Mouse (Mus musculus): ENCODE measurements at regions not wholly inside any gene's neighbourhood (a gene's known extent, or its start where the extent isn't known, plus 50 kb on each side); places are given as distances from the start of the nearest gene placed in this dataset.
A peak's percentile ranks its signal among the peaks of the same experiment; 100 is the strongest.

DNA sequence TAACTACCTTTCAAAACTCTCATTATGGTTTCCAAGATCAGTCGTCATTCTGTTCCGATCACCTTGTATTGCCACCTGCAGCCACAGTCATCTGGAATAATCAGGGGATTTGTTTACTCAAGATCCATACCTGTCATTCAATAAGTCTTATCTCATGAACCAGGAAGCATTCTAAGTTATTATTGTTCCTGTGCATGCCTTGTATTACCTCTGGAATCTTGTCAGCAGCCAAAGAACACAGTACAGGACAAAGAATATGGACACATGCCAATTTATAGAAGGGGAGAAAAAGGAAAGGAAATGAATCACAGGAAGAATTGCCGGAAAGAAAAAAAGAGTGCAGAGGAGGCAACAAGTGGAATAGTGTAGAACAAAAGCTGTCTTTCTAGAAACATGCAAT is 557.5 kb upstream of the Fat1 start:
- H3K9me3 ChIP-seq (ENCODE audit: control insufficient read depth, low read length), result no peaks in the 10 kb centered on the region
- no peak overlapping the region for H3K27ac ChIP-seq (replicated peaks; ENCODE audit: low read depth, low read length)
- no peak overlapping the region for H3K9ac ChIP-seq (ENCODE audit: low read depth, low read length, severe bottlenecking)
- H3K4me3 ChIP-seq (replicated peaks; ENCODE audit: low read length), result no peak overlapping the region
- no peak for TF ChIP-seq POLR2A (IDR thresholded peaks at IDR 0.05; ENCODE audit: borderline replicate concordance, extremely low read depth, insufficient read depth, insufficient read length)
- no peaks in the 10 kb centered on the region for H3K27me3 ChIP-seq (ENCODE audit: control insufficient read depth, insufficient read depth, low read length)
- no peaks in the 10 kb centered on the region for H3K4me1 ChIP-seq (ENCODE audit: control insufficient read depth, insufficient read depth, low read length)
- no peak for DNase-seq (ENCODE audit: low spot score)
- H3K4me2 ChIP-seq (replicated peaks; ENCODE audit: low read depth, low read length, severe bottlenecking), result no peak overlapping the region
- no peak for ATAC-seq (ENCODE audit: low FRiP score, low read depth)
- 81% methylated on average over 3 of the region's 3 CpGs for WGBS
- no peaks in the 10 kb centered on the region for H3K36me3 ChIP-seq (ENCODE audit: control insufficient read depth, insufficient read depth, low read length)

DNA sequence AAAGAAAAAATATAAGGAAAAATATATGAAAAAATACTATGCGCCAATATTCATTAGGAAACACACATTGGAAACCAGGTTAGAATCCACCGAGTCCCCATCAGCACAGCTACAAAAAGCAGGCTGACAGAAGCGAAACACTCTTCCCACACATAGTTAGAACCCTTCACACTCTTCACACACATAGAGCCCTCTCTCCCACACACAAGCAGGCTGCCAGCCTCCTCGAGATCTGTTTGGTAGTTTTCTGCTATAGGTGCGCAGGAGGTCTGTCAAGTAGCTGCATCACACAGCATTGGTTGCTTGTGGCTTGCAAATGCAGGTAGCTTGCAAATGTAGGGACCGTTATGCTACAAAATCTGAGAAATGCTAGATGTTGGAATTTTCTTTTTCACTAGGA is 526.8 kb upstream of the Fat1 start:
- no peaks in the 10 kb centered on the region for H3K9me3 ChIP-seq (ENCODE audit: control insufficient read depth, low read length)
- no peak for TF ChIP-seq POLR2A (IDR thresholded peaks at IDR 0.05; ENCODE audit: borderline replicate concordance, extremely low read depth, insufficient read depth, insufficient read length)
- WGBS, result 95% methylated on average over 6 of the region's 6 CpGs

DNA sequence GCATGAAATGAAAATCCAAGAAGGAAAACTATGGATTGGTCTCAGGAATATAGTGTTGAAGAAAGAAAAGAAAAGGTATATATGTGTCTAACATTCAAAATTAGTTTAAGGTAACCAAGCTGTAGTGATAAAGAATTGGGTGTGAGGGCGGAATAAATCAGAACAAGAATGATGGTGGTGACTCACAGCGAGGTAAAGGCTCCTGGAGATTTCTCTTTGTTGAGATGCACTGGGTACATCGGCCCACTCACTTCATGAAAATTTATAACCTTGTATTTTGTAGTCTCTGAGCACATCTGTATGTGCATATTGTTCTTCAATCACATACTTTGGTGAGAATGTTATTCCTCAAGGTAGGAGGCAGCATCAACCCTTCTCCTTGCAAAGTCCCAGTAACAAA is 525.0 kb upstream of the Fat1 start:
- no peak overlapping the region for H3K9ac ChIP-seq (ENCODE audit: low read depth, low read length, severe bottlenecking)
- no peak for DNase-seq (ENCODE audit: low spot score)
- H3K4me3 ChIP-seq (replicated peaks; ENCODE audit: low read length), result no peak overlapping the region
- WGBS, result 92% methylated on average over 3 of the region's 3 CpGs
- H3K27ac ChIP-seq (replicated peaks; ENCODE audit: low read depth, low read length), result no peak overlapping the region
- H3K4me2 ChIP-seq (replicated peaks; ENCODE audit: low read depth, low read length, severe bottlenecking), result no peak overlapping the region
- no peaks in the 10 kb centered on the region for H3K27me3 ChIP-seq (ENCODE audit: control insufficient read depth, insufficient read depth, low read length)
- no peaks in the 10 kb centered on the region for H3K36me3 ChIP-seq (ENCODE audit: control insufficient read depth, insufficient read depth, low read length)
- no peaks in the 10 kb centered on the region for H3K4me1 ChIP-seq (ENCODE audit: control insufficient read depth, insufficient read depth, low read length)
- TF ChIP-seq POLR2A (IDR thresholded peaks at IDR 0.05; ENCODE audit: borderline replicate concordance, extremely low read depth, insufficient read depth, insufficient read length), result no peak
- no peak for ATAC-seq (ENCODE audit: low FRiP score, low read depth)
- no peaks in the 10 kb centered on the region for H3K9me3 ChIP-seq (ENCODE audit: control insufficient read depth, low read length)

More for the DNA sequence above, 526.8 kb upstream of the Fat1 start:
- Histone ChIP-seq H3K9ac (ENCODE audit: low read depth, low read length, severe bottlenecking) (no peak overlapping the region), H3K4me3 (replicated peaks; ENCODE audit: low read length) (no peak overlapping the region), H3K27ac (replicated peaks; ENCODE audit: low read depth, low read length) (no peak overlapping the region), H3K4me2 (replicated peaks; ENCODE audit: low read depth, low read length, severe bottlenecking) (no peak overlapping the region), H3K4me1 (ENCODE audit: control insufficient read depth, insufficient read depth, low read length) (no peaks in the 10 kb centered on the region), H3K36me3 (ENCODE audit: control insufficient read depth, insufficient read depth, low read length) (no peaks in the 10 kb centered on the region), H3K27me3 (ENCODE audit: control insufficient read depth, insufficient read depth, low read length) (no peaks in the 10 kb centered on the region)
- no peak for ATAC-seq (ENCODE audit: low FRiP score, low read depth)
- DNase-seq (ENCODE audit: low spot score), result no peak

DNA sequence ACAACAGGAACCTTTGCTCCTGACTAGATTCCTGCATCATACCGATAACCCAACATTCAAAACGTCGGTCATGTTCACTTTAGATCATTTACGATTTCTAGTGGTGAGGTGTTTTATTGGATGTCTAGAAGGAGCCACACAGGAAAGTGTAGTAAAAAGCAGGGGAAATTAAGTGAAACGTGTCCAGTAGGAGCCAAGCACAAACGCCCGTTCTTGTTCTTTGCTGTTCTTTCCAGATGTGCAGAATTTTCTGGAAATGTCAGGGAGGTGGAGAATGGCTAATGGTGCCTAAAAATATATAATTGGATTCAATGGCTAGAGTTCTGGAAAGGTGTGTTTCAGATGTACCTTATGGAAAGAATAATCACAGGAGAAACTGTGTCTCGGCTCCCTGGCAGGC is 517.2 kb upstream of the Fat1 start:
- H3K9me3 ChIP-seq (ENCODE audit: control insufficient read depth, low read length), result no peaks in the 10 kb centered on the region
- 22% methylated on average over 8 of the region's 8 CpGs for WGBS
- no peaks in the 10 kb centered on the region for H3K27me3 ChIP-seq (ENCODE audit: control insufficient read depth, insufficient read depth, low read length)
- H3K27ac ChIP-seq (replicated peaks; ENCODE audit: low read depth, low read length), result no peak overlapping the region
- peaks cover 3% of the 10 kb centered on the region; the same call in 1 of the 2 replicates for H3K4me1 ChIP-seq (ENCODE audit: control insufficient read depth, insufficient read depth, low read length)
- no peak overlapping the region for H3K9ac ChIP-seq (ENCODE audit: low read depth, low read length, severe bottlenecking)
- ATAC-seq (ENCODE audit: low FRiP score, low read depth), result peak; percentile 53
- no peaks in the 10 kb centered on the region for H3K36me3 ChIP-seq (ENCODE audit: control insufficient read depth, insufficient read depth, low read length)
- no peak overlapping the region for H3K4me3 ChIP-seq (replicated peaks; ENCODE audit: low read length)
- DNase-seq (ENCODE audit: low spot score), result no peak
- H3K4me2 ChIP-seq (replicated peaks; ENCODE audit: low read depth, low read length, severe bottlenecking), result no peak overlapping the region
- no peak for TF ChIP-seq POLR2A (IDR thresholded peaks at IDR 0.05; ENCODE audit: borderline replicate concordance, extremely low read depth, insufficient read depth, insufficient read length)

DNA sequence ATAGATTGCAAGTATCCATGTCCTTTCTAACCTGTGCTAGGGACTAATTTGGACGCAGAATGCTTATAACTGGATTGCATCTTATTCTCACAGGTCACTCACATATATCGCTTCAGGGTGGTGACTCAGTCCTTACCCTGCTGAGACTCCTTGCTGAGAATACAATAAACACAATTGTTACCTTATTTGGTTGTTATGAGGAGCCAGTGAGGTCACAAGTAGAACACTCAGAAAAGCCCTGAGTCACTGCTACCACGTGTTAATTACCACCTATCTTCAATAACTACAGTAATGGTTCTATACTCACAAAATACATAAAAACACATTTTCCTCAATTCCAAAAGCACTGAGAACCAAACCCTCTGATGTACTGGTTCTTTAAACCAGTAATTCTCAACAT is 479.8 kb upstream of the Fat1 start:
- H3K9ac ChIP-seq (ENCODE audit: low read depth, low read length, severe bottlenecking), result no peak overlapping the region
- H3K4me3 ChIP-seq (replicated peaks; ENCODE audit: low read length), result no peak overlapping the region
- H3K9me3 ChIP-seq (ENCODE audit: control insufficient read depth, low read length), result no peaks in the 10 kb centered on the region
- H3K27me3 ChIP-seq (ENCODE audit: control insufficient read depth, insufficient read depth, low read length), result no peaks in the 10 kb centered on the region
- no peak overlapping the region for H3K27ac ChIP-seq (replicated peaks; ENCODE audit: low read depth, low read length)
- H3K4me2 ChIP-seq (replicated peaks; ENCODE audit: low read depth, low read length, severe bottlenecking), result no peak overlapping the region
- 32% methylated on average over 3 of the region's 3 CpGs for WGBS
- no peaks in the 10 kb centered on the region for H3K36me3 ChIP-seq (ENCODE audit: control insufficient read depth, insufficient read depth, low read length)
- no peak for TF ChIP-seq POLR2A (IDR thresholded peaks at IDR 0.05; ENCODE audit: borderline replicate concordance, extremely low read depth, insufficient read depth, insufficient read length)
- DNase-seq (ENCODE audit: low spot score), result no peak
- ATAC-seq (ENCODE audit: low FRiP score, low read depth), result no peak
- H3K4me1 ChIP-seq (ENCODE audit: control insufficient read depth, insufficient read depth, low read length), result peaks cover 11% of the 10 kb centered on the region

DNA sequence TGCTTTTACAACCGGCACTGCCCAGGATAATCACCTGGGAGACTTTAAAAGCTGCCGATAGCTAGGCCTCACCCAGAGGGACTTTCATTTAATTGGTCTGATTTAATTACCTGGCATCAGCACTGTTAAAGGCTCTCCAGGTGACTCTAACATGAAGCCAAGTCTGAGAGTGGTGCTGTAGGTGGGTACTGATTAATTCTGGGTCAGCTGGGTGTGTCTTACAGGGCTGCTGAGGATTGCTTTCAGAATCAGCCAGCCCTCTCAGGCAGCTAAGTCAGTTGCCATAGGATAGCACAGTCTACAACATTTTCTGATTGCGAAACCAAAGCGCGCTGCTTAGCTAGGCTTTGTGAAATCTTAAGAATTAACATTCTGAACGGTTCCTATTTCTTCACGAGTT is 478.9 kb upstream of the Fat1 start:
- peaks cover 10% of the 10 kb centered on the region for H3K4me1 ChIP-seq (ENCODE audit: control insufficient read depth, insufficient read depth, low read length)
- H3K36me3 ChIP-seq (ENCODE audit: control insufficient read depth, insufficient read depth, low read length), result no peaks in the 10 kb centered on the region
- no peaks in the 10 kb centered on the region for H3K9me3 ChIP-seq (ENCODE audit: control insufficient read depth, low read length)
- no peak overlapping the region for H3K9ac ChIP-seq (ENCODE audit: low read depth, low read length, severe bottlenecking)
- H3K4me2 ChIP-seq (replicated peaks; ENCODE audit: low read depth, low read length, severe bottlenecking), result no peak overlapping the region
- TF ChIP-seq POLR2A (IDR thresholded peaks at IDR 0.05; ENCODE audit: borderline replicate concordance, extremely low read depth, insufficient read depth, insufficient read length), result no peak
- ATAC-seq (ENCODE audit: low FRiP score, low read depth), result no peak
- 54% methylated on average over 7 of the region's 7 CpGs for WGBS
- no peaks in the 10 kb centered on the region for H3K27me3 ChIP-seq (ENCODE audit: control insufficient read depth, insufficient read depth, low read length)
- DNase-seq (ENCODE audit: low spot score), result no peak
- no peak overlapping the region for H3K27ac ChIP-seq (replicated peaks; ENCODE audit: low read depth, low read length)
- no peak overlapping the region for H3K4me3 ChIP-seq (replicated peaks; ENCODE audit: low read length)
